Mouse (Mus musculus) adrenal gland, postnatal 4 days (tissue): ENCODE results near the gene Agpat2. TPM values are rescaled to one million over a fixed set of nuclear protein-coding genes. Genes with fewer than 3 reads are reported as not detected.

ENCODE experiments used
- DNase-seq, 2 experiments: peaks; one replicate each; pipeline ENCODE4 v3.0.0; 2021 to 2022; ENCODE audit warnings: low spot score in 2 of 2, mixed read lengths in 2 of 2
- total RNA-seq, 2 experiments: library from RNA; stranded (reverse); gene quantifications; 2 replicates each; pipeline ENCODE4 v1.2.3; 2021

Agpat2 gene
- total RNA-seq, 2 experiments from 2014 or later, result 121 to 156 TPM

GRCm38 (mm10) chr2:26598462-26598861, 5.8 kb downstream of the Agpat2 start:
- no peak for DNase-seq

GRCm38 (mm10) chr2:26597810-26598209, 6.4 kb downstream of the Agpat2 start:
- no peak for DNase-seq

- no peak for DNase-seq
Observed at GRCm38 (mm10) chr2:26596898-26597297, 7.3 kb downstream of the Agpat2 start.

- no peak for DNase-seq
Observed at GRCm38 (mm10) chr2:26595725-26596435, 8.3 kb downstream of the Agpat2 start.

- DNase-seq, result no peak
Observed at GRCm38 (mm10) chr2:26594934-26595724, 9.1 kb downstream of the Agpat2 start.

- DNase-seq, result no peak
Observed at GRCm38 (mm10) chr2:26594461-26594933, 9.7 kb downstream of the Agpat2 start.

- no peak for DNase-seq
Observed at GRCm38 (mm10) chr2:26594022-26594346, 10.2 kb downstream of the Agpat2 start.

GRCm38 (mm10) chr2:26593211-26594021, 10.8 kb downstream of the Agpat2 start:
- DNase-seq, result no peak

- DNase-seq, result no peak
Observed at GRCm38 (mm10) chr2:26591416-26591815, 12.8 kb downstream of the Agpat2 start.

- no peak for DNase-seq
Observed at GRCm38 (mm10) chr2:26590962-26591361, 13.3 kb downstream of the Agpat2 start.

GRCm38 (mm10) chr2:26590282-26590681, 13.9 kb downstream of the Agpat2 start:
- DNase-seq, result no peak

- no peak for DNase-seq
Observed at GRCm38 (mm10) chr2:26589284-26589683, 14.9 kb downstream of the Agpat2 start.

GRCm38 (mm10) chr2:26588573-26588972, 15.6 kb downstream of the Agpat2 start:
- no peak for DNase-seq

- DNase-seq, result no peak
Observed at GRCm38 (mm10) chr2:26587044-26587405, 17.2 kb downstream of the Agpat2 start.

- DNase-seq, result peak in 1 of 2 experiments; percentile 43
Observed at GRCm38 (mm10) chr2:26586294-26587043, 17.7 kb downstream of the Agpat2 start, which contains the start of gene Gm20532. Gm20532 (plus strand) TSS chr2:26586639.

- DNase-seq, result no peak
Observed at GRCm38 (mm10) chr2:26585713-26586112, 18.5 kb downstream of the Agpat2 start.

GRCm38 (mm10) chr2:26583640-26584039, 20.6 kb downstream of the Agpat2 start:
- no peak for DNase-seq

- DNase-seq, result no peak
Observed at GRCm38 (mm10) chr2:26582741-26583140, 21.5 kb downstream of the Agpat2 start.

- no peak for DNase-seq
Observed at GRCm38 (mm10) chr2:26582203-26582602, 22.0 kb downstream of the Agpat2 start.

- no peak for DNase-seq
Observed at GRCm38 (mm10) chr2:26580751-26581150, 23.5 kb downstream of the Agpat2 start.

- DNase-seq, result no peak
Observed at GRCm38 (mm10) chr2:26579714-26580113, 24.5 kb downstream of the Agpat2 start, which contains the start of gene Egfl7. Egfl7 (plus strand) TSS chr2:26580014.
